Mouse (Mus musculus) urinary bladder, postnatal 4 days (tissue): ENCODE data around the gene Ddx51.
A peak's percentile ranks its signal among the peaks of the same experiment; 100 is the strongest.

ENCODE experiments used
- DNase-seq, 2 experiments: peaks; one replicate each; pipeline ENCODE4 v3.0.0; 2021 to 2022; ENCODE audit warnings: low spot score in 2 of 2

The Ddx51 gene

DNA sequence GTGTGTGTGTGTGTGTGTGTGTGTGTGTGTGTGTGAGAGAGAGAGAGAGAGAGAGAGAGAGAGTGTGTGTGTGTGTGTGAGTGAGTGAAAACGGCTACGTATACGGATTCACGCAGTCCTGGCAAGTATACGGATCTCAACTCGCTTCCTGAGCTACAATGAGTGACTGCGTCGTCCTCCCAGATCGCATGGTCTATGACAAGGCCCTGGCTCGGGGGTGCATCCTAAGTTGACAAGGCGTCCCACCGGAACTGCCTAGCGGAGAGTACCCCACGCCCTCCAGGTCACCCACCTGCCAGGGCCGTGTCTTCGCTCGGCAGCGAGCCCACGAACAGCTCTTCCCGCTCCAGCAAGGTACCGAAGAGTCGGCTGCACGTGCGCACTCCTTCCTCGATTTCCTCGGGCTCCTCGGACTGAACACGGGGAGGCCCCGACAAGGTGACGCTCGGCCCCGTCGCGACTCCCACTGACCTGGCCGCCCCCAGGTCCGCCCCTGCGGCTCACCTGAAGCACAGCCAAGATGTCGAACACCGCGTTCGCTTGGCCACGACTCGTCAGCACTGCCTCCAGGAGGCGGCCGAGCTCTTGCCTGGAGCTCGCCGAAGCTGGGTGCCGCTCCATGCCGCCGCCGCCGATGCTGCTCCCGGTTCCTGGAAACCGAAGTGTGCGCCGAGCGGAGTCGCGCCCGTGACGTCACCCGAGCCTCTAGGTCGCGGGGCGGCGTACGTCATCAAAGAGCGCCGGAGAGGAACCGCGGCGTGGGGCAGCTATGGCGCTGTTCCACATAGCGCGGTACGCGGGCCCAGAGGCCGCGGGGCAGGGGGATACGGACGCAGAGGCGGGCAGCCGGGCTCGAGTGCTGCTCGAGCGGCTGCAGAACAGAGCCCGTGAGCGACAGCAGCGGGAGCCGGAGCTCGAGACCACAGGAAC is at the start of gene Ddx51, which contains the start of gene Noc4l:
TSS of gene Ddx51 (plus strand) at position 733 of the 930 bp plus-strand sequence.
TSS of gene Noc4l (minus strand) at position 699 of the 930 bp plus-strand sequence.
- peak; percentile 90 to 97 for DNase-seq

DNA sequence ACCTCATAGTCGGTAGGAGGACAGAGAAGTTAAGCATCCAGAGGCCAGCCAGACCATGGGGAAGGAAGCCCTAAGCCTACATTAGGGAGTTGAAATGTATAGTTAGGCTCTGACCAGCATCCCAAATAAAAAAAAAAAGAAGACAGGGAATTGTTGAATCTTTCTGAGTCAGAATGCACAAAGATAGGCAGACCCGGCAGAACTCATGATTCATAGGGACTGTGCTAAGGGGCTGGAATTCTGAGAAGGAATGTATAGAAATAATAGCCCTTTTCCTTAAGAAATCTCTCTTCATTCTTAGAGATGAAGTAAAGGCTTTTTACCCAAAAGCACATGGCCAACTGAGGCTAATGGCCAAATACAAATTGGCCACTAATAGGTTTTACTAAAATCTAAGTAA is 48.9 kb upstream of the Ddx51 start:
- no peak for DNase-seq

DNA sequence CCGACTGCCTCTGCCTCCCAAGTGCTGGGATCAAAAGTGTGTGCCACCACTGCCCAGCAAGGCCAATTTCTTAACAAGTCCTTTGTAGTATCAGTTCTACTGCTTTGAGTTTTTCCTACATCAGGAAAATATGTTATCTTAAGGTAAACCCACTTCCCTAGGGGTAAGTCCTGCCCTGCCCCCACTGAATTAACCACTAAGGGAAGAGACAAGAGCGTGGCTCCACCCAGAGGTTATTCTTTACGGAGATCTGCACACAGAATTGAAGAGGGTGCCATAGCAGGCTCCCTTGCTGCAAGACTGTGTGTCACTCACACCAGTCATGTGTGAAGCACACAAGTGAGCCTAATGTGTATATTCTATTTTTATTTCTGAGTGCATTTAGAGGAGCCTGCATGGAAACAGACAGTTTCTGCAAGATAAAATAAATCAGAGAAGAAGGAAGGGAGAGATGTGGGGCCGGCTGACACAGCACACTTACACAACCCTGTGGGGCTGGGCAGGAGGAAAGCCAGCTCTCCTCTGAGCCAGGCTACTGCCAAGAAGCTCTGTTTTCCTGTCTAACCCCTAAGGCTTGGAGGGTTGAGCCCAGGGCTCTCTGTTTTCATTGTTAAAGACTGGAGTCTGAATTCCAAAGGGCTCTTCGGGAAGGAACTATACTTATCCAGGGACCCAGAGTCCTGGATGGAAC is 47.6 kb upstream of the Ddx51 start:
- DNase-seq = no peak

DNA sequence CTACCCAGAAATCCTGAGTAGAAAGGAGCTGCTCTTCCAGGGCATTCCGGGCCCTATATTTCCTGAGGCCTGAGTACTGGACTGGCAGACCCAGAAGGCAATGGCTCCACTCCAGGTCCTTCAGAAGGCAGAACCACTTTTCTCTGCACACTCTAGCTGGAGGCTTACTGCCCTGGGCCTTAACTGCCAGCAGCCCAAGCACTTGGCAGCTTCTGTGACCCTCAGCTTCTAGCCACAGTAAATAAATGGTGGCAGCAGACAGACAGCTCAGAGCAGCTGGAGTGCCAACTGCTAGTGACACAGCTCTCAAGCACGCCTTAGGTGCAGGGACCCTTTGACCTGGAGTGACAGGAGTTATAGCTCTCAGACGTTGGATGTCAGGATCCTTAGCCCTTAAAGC is 45.5 kb upstream of the Ddx51 start:
- DNase-seq = no peak

DNA sequence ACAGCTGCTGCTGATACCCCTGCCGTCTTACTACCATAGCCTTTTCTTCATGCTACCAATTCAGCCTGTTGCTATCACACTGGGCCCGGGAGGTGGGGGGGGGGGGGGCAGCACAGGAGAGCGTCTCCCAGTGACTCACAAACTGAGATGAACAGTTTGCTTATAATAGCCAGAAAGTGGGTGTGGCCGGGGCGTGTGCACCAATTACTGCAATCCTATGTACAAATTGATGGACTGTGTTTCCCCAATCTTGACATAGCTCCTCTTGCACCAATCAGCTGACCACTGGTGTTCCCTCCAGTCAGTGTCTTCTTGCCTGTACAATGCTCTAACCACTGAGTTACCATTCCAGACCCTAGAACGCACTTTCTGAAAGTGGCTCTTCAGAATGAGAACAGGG is 44.9 kb upstream of the Ddx51 start:
- no peak for DNase-seq

DNA sequence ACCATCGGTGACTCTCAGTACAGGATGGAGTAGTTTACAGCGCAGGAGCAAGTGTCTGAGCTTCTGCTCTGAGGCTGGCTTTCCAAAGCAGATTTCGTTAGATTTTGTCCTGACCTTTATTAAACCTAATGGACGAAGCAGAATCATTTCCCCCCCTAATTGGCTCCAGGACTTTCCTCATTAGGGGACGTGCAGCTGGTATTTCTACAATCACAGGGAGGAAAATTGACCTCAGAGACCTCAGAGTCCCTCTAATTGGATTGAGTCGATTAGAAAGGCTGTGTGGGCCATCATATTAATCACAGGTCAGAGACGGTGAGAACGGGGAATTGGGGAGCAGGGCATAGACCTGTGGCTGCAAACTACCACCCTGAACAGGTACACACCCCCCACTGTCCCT is 44.3 kb upstream of the Ddx51 start:
- DNase-seq = no peak

DNA sequence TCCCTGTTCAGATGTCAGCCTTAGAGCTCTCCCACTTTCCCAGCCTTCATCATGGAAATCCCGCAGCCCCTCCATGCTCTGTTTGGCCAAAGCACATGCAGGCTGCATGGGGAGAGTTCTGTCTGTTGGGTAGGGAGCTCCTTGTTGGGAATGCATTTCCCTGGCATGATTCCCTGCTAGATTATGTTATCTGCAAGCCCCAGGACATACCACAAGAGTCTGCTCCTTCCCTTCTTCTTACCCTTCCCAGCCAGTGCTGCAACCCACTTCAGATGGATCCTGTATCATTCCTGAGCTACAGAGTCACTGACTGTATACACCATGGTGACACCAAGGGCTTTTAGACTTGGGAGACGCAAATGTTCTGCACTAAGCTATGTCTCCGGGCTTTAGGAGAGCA is 43.8 kb upstream of the Ddx51 start:
- no peak for DNase-seq

DNA sequence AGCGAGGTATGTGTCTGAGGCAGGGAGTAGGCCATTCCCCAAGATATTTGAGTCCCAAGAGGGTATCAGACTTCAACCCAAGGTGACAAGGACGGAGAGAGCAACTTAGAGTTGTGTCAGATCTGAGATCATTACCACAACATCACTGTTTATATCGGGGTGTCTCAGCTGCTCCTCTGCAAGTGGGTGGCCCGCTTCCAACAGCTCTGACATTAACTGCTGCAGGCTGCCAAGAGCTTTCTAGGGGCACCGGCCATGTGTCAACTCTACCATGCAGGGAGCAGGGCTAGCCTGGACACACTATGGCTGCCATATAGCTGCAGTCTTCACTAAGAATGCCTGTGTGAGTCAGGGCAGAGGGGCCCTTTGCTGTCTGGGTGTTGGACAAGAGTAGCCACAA is 43.4 kb upstream of the Ddx51 start:
- DNase-seq = no peak

DNA sequence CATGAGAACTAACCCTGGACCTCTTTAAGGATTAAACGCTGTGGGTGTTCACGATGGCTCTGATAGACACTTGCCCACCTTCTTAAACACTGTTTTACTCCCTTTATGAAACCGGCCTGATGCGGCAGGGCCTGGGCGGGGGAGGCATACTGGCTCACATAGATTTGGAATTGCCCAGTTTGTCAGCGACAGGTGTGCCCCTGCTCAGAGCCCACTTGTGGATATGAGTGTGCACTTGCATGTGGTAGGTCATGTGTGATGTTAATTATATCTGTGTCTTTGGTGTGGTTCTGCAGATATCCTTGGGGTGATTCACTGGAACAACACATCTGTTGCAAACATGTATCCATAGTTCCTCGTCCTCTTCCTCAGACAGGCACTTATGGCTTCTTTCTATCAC is 42.8 kb upstream of the Ddx51 start:
- DNase-seq = no peak

DNA sequence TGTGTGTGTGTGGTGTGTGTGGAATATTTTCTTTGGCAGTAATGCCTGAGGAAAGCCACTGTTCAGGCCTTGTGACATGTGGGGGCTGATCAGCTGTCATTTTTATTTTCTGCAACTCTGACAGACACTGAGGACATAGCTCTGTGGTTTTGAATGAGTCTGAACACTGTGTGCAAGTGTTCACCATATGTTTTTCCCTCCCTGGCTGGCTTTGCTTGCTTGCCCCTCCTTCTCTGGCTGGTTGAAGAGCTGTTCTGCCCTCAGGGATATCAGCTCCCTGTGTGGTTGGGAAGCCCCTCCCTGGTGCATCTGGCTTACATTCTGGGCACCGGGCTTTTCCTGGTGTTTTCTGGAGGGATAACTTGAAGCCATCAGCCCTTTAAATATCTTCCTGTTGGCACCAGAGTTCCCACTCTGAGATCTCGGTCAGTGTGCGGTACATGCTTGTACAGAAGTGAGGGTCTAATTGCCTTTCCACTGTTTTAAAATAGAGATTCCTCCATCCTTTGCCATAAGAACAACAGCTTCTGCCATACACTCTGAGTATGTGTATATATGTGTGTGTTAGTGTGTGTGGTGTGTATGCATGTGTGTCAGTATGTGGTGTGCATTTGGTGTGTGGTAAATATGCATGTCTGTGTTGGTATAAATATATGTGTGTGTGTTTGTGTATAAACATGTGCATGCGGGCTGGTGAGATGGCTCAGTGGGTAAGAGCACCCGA is 41.7 kb upstream of the Ddx51 start:
- DNase-seq = no peak

DNA sequence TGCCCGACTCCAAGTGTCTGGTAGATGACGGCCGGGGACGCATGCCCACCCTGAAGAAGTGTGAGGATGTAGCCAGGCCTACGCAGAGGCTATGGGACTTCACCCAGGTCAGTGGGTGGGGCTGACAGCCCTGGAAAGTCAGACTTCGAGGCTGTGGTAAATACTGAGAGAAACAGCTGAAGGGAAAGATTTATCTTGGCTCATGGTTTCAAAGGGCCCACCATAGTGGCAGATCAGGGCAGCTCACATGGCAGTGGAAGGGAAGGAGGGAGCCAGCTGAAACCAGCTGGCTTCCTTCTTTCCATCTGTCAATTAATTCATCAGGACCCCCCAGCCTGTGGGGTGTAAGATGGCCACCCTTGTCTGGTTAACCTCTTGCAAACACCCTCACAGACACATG is 34.0 kb upstream of the Ddx51 start:
- DNase-seq = no peak

DNA sequence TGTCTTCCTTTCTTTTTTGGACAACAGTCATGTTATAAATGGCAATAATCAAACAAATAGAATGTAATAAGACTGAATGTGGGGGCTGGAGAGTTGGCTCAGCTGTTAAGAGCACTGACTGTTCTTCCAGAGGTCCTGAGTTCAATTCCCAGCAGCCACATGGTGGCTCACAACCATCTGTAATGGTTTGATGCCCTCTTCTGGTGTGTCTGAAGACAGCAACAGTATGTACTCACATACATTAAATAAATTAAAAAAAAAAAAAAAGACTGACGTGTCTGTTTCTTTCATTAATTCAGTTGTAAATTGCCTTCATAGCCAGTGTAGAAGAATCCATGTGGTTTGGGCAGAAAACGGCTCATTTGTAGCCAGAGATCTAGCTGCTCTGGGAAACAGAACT is 28.9 kb upstream of the Ddx51 start:
- no peak for DNase-seq

DNA sequence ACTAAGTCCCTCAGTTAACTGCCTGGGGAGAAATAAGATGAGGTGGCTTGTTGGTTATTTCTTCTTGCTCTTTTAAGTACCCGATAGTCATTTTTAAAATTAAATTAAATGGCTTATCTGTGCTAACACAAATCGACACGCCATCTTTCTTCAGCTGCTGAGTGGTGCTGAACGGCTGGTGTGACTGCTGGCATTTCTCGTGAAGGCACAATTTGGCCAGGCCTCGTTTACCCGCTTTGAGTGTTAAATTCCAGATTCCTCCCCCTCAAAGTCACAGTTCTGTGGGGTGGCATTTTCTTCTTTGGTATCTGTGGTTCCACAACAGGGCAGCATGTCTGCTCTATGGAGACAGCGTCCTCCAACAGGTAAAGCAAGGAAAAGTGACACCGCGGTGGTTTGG is 25.9 kb upstream of the Ddx51 start:
- no peak for DNase-seq

DNA sequence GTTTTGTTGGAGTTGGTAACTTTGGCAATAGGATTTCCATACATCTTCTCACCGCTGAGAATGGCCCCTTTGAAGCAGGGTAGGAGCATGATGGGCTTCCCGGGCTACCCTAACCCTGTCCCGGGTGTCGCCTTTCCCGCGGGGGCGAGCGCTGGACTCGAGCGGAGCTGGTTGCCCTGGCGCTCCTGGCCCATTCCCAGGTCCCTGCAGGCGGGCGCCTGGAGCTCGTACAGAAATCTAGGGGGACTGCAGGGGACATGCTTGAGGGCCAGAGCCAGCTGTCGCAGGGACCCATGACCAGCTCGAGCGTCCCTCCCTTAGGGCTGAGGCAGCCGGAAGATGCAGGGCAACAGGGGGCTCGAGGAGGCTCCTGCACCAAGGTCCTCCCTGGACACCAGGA is 25.1 kb upstream of the Ddx51 start:
- DNase-seq = no peak

DNA sequence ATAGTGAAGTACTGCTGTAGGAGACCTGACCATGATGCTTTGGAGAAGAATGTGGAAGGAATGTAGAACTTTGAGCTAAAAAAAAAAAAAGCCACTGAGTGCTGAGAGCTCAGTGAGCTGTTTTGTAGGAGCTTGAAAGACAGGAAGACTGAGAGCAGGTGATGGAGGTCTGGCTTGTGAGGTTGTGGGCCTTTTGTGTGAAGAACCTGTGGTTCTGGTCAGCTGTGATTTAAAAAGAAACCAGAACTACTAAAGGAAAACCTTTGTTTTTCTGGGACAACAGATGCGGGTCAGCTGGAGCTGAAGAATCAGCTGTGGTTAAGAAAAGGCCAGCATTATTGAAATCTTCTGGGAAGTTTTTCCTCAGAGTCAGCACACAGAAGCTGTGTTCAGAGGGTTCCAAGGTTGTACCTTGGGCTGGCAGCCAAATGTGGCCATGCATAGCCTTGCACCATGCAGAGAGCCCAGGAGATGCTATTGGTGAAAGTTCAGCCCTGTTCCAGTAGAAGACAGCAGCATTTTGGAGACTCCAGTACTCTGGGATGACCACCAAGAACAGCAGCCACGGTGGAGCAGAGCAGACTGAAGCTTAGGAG is 23.6 kb upstream of the Ddx51 start:
- peak in 1 of 2 experiments; percentile 29 for DNase-seq

DNA sequence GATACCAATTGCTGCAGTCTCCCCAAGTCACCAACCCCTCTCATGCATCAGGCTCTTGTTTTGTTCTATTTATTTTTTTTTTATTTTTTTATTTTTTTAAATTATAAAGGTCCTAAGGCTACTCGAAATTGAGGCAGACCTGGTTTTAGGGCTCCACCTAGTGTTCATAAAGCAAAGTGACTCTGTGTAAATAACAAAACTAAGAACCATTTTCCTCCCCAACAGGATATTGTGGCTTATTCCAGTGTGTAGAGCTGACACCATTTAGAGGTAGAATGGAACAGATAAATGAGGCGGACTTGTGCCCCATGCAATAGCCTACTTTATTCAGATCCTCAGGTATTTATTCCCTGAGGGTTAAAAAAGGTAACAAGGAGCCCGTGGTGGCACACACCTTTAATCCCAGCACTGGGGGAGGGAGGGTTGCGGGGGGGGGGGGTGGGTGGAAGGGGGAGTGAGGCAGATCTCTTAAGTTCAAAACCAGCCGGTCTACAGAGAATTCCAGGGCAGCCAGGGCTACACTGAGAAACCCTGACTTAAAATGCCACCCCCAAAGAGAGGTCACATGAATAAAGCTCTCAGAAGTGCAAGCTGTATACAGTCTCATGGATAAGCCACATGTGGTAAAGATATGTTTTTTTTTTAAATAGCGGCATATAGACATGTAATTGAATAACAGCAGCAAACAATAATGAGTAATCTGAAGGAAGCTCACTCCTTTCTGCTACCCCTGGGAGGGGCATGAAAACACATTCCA is 17.1 kb upstream of the Ddx51 start:
- no peak for DNase-seq

DNA sequence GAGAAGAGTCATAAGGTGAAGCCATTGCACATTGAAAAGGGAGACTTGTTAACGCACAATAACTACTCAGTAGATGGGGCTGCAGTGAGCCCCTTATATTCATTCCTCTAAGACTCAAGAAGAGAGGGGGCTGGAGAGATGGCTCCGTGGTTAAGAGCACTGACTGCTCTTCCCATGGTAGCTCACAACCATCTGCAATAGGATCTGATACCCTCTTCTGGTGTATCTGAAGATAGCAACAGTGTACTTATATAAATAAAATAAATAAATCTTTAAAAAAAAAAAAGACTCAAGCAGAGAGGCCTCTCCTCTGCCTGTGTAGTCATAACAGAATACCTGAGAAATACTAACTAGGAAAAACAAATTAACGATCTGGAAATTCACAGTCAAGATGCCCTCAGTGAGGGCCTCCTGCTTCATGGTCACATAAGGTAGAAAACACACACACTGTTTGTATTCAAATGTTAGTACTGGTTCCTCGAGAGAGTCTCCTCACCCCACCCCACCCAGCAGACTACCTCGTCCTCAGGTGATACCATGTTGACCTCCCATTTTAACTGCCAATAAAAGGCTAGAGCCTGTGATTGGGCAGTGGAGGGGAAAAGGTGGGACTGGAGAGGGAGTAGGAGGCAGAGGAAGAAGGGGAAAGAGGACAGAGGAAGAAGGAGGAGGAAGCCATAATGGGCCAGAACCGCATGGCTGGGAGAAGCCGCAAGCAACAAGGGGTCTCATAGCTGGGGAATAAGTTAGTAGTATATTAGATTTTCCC is 14.8 kb upstream of the Ddx51 start:
- no peak for DNase-seq

DNA sequence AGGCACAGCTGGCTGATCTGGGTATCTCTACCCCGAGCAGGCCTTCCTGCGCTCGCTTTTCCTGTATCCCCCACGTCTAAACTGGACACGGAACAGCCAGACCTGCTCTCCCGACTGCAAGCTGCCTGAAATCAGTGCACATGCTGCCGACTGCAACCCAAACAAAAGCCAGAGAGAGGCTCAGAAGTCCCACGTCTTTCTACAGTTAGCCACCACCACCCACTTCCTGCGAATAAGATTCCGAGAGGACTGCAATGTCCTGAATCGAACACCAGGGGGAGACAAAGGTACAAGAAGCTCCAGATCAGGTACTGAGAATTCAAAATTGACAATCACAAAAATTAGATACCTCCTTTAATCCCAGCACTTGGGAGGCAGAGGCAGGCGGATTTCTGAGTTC is 13.8 kb upstream of the Ddx51 start:
- peak; percentile 34 to 74 for DNase-seq

DNA sequence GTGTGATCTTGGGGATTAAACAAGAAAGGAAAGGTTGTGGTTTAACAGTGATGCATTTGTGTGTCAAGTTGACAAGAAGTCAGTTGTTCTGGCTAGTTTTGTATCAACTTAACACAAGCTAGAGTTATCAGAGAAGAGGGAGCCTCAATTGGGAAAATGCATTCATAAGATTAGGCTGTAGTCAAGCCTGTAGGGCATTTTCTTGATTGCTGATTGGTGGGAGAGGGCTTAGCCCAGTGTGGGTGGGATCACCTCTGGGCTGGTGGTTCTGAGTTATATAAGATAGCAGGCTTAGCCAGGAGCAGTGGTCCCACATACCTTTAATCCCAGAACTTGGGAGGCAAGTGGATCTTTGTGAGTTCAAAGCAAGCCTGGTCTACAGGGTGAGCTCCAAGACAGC is 6.9 kb upstream of the Ddx51 start:
- DNase-seq = no peak

DNA sequence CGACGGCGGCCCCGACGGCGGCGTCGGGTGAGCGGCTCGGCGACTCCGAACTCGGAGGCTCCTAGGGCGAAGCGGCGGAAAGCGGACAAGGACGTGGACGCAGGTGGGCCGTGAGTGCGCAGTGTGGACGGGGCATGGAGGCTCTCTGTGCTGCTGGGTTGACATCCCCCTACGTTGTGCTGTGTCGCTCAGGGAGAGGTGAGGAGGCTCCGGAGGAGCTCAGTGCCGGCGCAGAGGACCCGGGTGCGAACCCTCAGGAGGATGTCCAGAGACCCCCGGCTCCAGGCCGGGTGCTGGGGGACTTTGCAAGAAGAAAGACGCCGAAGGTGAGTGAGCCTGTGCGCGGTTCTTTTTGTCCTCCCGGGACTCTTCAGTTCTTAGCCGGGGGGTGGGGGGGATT is 435 bp downstream of the Ddx51 start:
- DNase-seq = no peak

DNA sequence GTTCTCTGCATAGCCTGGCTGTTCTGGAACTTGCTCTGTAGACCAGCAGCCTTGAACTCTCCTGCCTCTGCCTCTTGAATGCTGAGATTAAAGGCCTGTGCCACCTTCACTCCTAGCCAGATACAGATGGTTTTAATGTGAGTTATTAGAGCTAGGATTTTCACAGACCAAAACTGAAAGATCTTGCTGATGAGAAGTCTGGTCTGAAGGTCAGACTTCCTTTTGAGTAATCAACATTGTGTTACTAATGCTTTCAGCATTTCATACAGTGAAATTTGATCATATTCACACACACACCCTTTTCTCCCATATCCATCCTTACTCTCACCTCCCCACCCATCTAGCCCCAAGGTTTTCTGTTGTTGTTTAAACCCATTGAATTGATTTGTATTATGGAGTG is 6.4 kb downstream of the Ddx51 start:
- no peak for DNase-seq
